Mouse (Mus musculus) kidney, embryonic 14.5 days (tissue): Measurements from ENCODE around the gene Grb2. TPM values are rescaled to one million over a fixed set of nuclear protein-coding genes. Genes with fewer than 3 reads are reported as not detected.

Source experiments
- ATAC-seq: fragments of 200-750 bp; cut with Nextera tagmentation; 2 replicates; pipeline ENCODE4 v1.8.0; 2017; ENCODE audit warnings: moderate number of reproducible peaks, mild to moderate bottlenecking, moderate TSS enrichment, moderate library complexity; ENCODE audit not compliant: low FRiP score, low TSS enrichment
- H3K27ac ChIP-seq: fragments of 300-500 bp; sonication (generic); 2 replicates; pipeline ENCODE4 v1.5.1; 2014; ENCODE audit warnings: low read depth, mild to moderate bottlenecking, low read length, moderate library complexity, mixed read lengths
- H3K27me3 ChIP-seq: fragments of 300-500 bp; sonication (generic); 2 replicates; pipeline ENCODE4 v1.6.1; 2014; ENCODE audit warnings: mild to moderate bottlenecking, low read length; ENCODE audit not compliant: control insufficient read depth, insufficient read depth
- H3K36me3 ChIP-seq: fragments of 300-500 bp; sonication (generic); 2 replicates; pipeline ENCODE4 v1.6.1; 2014; ENCODE audit warnings: low read length, mixed read lengths; ENCODE audit not compliant: control insufficient read depth, insufficient read depth
- H3K4me1 ChIP-seq: fragments of 300-500 bp; sonication (generic); 2 replicates; pipeline ENCODE4 v1.6.1; 2014; ENCODE audit warnings: low read length, mixed read lengths; ENCODE audit not compliant: control insufficient read depth, insufficient read depth
- H3K4me2 ChIP-seq: fragments of 300-500 bp; sonication (generic); replicated peaks from 2 replicates; pipeline ENCODE4 v1.6.1; 2014; ENCODE audit warnings: low read depth, mild to moderate bottlenecking, low read length
- H3K4me3 ChIP-seq: fragments of 300-500 bp; sonication (generic); 2 replicates; pipeline ENCODE4 v1.5.1; 2014; ENCODE audit warnings: mild to moderate bottlenecking, low read length
- H3K9ac ChIP-seq: fragments of 300-500 bp; sonication (generic); 2 replicates; pipeline ENCODE4 v1.6.1; 2014; ENCODE audit warnings: low read depth, mild to moderate bottlenecking, low read length, moderate library complexity
- H3K9me3 ChIP-seq: fragments of 300-500 bp; sonication (generic); 2 replicates; pipeline ENCODE4 v1.6.1; 2016; ENCODE audit warnings: low read length; ENCODE audit not compliant: control insufficient read depth
- WGBS: fragments of 180-500 bp; shearing (Covaris S2); extraction: QIAGEN DNeasy Blood & Tissue Kit; methylation state at CpG from one replicate; pipeline ENCODE4 v1.1.7; 2014; 5-methylcytosine and 5-hydroxymethylcytosine counted together
- polyA plus RNA-seq: library from polyadenylated mRNA; unstranded; fragments of >200 nt; fragmentation: Nextera tagmentation; extraction: Ambion mirVana; gene quantifications from 2 replicates; pipeline ENCODE4 v1.2.1, GENCODE M21; 2014

The Grb2 gene
- polyA plus RNA-seq, 1 experiment from 2014 or later, result 47.7 TPM

DNA sequence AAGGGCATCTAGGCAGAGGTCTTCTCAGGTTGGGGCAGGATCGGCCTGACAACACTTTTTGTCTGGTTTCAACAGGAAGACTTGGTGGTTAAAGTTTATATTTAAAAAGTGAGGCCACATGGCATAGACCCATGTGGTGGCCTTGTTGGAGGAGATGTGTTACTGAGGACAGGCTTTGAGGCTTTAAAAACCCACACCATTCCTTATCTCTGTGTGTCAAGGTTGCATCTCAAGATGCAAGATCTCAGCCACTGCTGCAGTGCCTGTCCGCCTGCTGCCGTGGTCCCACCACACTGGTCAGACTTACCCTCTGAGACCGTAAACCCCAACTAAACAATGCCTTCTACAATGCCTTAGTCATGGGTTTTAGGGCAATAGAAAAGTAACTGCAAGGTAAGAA is 110.1 kb downstream of the Grb2 start:
- H3K36me3 ChIP-seq, result peaks cover 42% of the 10 kb centered on the region

DNA sequence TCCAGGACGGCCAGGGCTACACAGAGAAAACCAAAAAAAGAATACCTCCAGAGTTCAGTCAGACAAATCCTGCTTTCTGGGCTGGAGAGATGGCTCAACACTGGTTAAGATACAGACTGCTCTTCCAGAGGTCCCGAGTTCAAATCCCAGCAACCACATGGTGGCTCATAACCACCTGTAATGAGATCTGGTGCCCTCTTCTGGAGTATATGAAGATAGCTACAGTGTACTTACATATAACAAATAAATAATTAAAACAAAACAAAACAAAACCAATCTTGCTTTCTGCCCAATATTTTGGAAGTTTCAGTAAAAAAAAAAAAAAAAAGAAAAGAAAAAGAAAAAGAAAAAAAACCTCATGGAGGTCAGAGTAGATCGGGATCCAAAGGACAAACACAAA is 113.2 kb downstream of the Grb2 start:
- peaks cover 73% of the 10 kb centered on the region for H3K36me3 ChIP-seq
- no peaks in the 10 kb centered on the region for H3K9me3 ChIP-seq
- no peak for ATAC-seq
- H3K4me2 ChIP-seq, result no peak overlapping the region
- no peaks in the 10 kb centered on the region for H3K4me1 ChIP-seq
- no peak overlapping the region for H3K27ac ChIP-seq
- no peak overlapping the region for H3K4me3 ChIP-seq
- H3K27me3 ChIP-seq, result no peaks in the 10 kb centered on the region
- WGBS, result 97% methylated on average over 3 of the region's 3 CpGs
- no peak overlapping the region for H3K9ac ChIP-seq

More for the DNA sequence above, 110.1 kb downstream of the Grb2 start:
- ATAC-seq, result no peak
- Histone ChIP-seq H3K4me3 (no peak overlapping the region), H3K27ac (no peak overlapping the region), H3K27me3 (no peaks in the 10 kb centered on the region), H3K4me1 (peaks cover 10% of the 10 kb centered on the region), H3K4me2 (no peak overlapping the region), H3K9me3 (no peaks in the 10 kb centered on the region), H3K9ac (no peak overlapping the region)
- WGBS, result 95% methylated on average over 4 of the region's 4 CpGs

Other genes starting within 250 kb of the Grb2 start
- gene Slc16a5, start 246.1 kb downstream of the Grb2 start, polyA plus RNA-seq, result 9.0 and 10.7 TPM in 2 replicates
- 5.7 and 7.9 TPM in 2 replicates for gene Armc7, start 232.9 kb downstream of the Grb2 start, polyA plus RNA-seq
- 75.6 and 76.3 TPM in 2 replicates for gene Nt5c, start 216.7 kb downstream of the Grb2 start, polyA plus RNA-seq
- 487 and 524 TPM in 2 replicates for gene Jpt1, start 194.2 kb downstream of the Grb2 start, polyA plus RNA-seq
- 1,228 and 1,562 TPM in 2 replicates for gene Sumo2, start 172.3 kb downstream of the Grb2 start, polyA plus RNA-seq
- gene Nup85, start 144.2 kb downstream of the Grb2 start, polyA plus RNA-seq, result 159 and 197 TPM in 2 replicates
- gene Mrps7, start 104.7 kb downstream of the Grb2 start, polyA plus RNA-seq, result 99.7 and 100 TPM in 2 replicates
- 14.4 and 22.7 TPM in 2 replicates for gene Gga3, start 104.5 kb downstream of the Grb2 start, polyA plus RNA-seq
- gene Mif4gd, start 95.6 kb downstream of the Grb2 start, polyA plus RNA-seq, result 33.3 and 33.6 TPM in 2 replicates
- gene Slc25a19, start 80.3 kb downstream of the Grb2 start, polyA plus RNA-seq, result 35.3 and 40.8 TPM in 2 replicates
- 12.4 and 19.9 TPM in 2 replicates for gene Tmem94, start 56.8 kb upstream of the Grb2 start, polyA plus RNA-seq
- gene Caskin2, start 105.0 kb upstream of the Grb2 start, polyA plus RNA-seq, result 14.2 and 17.5 TPM in 2 replicates
- 26.2 and 34.9 TPM in 2 replicates for gene Tsen54, start 106.1 kb upstream of the Grb2 start, polyA plus RNA-seq
- gene Llgl2, start 115.5 kb upstream of the Grb2 start, polyA plus RNA-seq, result 24.3 and 28.7 TPM in 2 replicates
- 2.8 and 5.5 TPM in 2 replicates for gene Myo15b, start 149.8 kb upstream of the Grb2 start, polyA plus RNA-seq
- 2.3 and 2.9 TPM in 2 replicates for gene Smim5, start 191.4 kb upstream of the Grb2 start, polyA plus RNA-seq
- gene Smim6, start 203.4 kb upstream of the Grb2 start, polyA plus RNA-seq, result 9.4 and 9.6 TPM in 2 replicates
- 41.4 and 48.1 TPM in 2 replicates for gene Sap30bp, start 224.7 kb upstream of the Grb2 start, polyA plus RNA-seq
- 13.0 and 19.1 TPM in 2 replicates for gene Recql5, start 224.9 kb upstream of the Grb2 start, polyA plus RNA-seq